Mouse (Mus musculus): ENCODE data around the gene Morn1. TPM values are rescaled to one million over a fixed set of nuclear protein-coding genes. Genes with fewer than 3 reads are reported as not detected.

The Morn1 gene
- polyA plus RNA-seq, 1 experiment from 2014 or later: 1.9 TPM

DNA sequence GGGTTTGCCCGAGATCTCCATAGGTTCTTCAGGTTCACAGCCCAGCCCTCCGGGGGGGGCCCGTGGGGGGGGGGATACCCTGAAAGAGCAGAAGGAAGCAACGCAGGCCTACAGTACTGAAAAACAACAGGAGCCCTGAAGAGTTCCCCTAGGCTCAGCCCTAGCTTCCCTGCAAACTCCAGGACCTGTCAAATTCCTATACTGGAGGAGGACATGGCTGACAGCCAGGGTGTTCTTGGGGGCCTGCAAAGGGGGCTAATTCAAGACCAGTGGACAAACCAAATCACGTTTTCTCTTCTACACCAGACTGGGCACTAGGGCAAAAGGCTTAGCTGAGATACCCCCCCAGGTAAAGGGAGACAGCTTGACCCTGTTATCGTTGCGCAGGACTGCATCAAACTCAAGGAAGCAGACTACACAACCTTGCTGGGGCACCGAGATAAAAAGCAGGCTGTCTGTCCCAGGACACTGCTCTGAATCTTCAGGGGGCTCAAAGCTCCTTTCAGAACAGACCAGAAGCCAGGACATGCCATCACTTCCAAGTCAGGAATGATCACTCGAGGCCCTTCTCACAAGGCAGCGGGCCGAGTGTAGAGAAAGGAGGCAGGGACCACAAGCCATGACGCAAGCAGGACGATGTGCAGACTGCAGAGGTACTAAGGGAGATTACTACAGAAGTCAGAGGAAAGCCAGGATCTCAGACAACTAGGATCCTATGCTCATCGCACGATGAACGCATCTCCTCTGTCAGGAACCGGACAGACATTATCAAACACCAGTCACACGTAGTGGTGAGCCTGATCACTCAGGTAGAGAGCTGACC, 98.1 kb downstream of the Morn1 start:
- H3K4me2 ChIP-seq: peak overlapping the region; percentile 52
- 25% methylated on average over 18 of the region's 18 CpGs for WGBS
- peak; percentile 70 for ATAC-seq (replicated peaks; ENCODE audit: insufficient number of reproducible peaks, insufficient read depth, low FRiP score, low read depth)
- H3K27me3 ChIP-seq: no peaks in the 10 kb centered on the region
- H3K27ac ChIP-seq: peak overlapping the region; percentile 87
- peak overlapping the region; percentile 40 for H3K9ac ChIP-seq
- peak overlapping the region; percentile 17 for H3K4me3 ChIP-seq
- peaks cover 80% of the 10 kb centered on the region for H3K4me1 ChIP-seq (replicated peaks)
- H3K9me3 ChIP-seq (replicated peaks): no peaks in the 10 kb centered on the region
- no peaks in the 10 kb centered on the region for H3K36me3 ChIP-seq

DNA sequence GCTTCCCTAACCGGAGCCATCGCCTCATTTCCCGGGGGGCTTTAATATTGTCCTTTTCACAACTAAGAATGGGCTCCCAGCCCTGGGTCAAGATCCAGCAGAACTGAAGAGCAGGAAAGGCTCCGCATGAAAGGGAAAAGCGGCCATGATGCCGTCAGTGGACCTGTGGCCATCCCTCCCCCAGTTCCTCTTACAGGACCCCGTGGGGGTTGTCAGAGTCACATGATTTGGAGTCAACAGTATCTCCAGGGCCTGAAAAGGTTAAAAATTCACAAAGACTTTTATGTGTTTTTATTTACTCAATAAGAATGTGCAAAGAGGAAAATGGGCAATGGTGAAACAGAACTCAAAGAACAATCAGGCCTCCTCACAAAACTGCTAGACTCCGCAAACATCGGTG, 99.5 kb downstream of the Morn1 start:
- Histone ChIP-seq H3K9ac (no peak overlapping the region), H3K4me2 (no peak overlapping the region), H3K4me3 (no peak overlapping the region), H3K27ac (0 out of 2 replicates have a peak overlapping the region, but pooled peaks have one; percentile 87), H3K27me3 (no peaks in the 10 kb centered on the region), H3K9me3 (replicated peaks) (no peaks in the 10 kb centered on the region), H3K36me3 (no peaks in the 10 kb centered on the region), H3K4me1 (replicated peaks) (peaks cover 86% of the 10 kb centered on the region)
- no peak for ATAC-seq (replicated peaks; ENCODE audit: insufficient number of reproducible peaks, insufficient read depth, low FRiP score, low read depth)
- WGBS: 86% methylated on average over 9 of the region's 9 CpGs

DNA sequence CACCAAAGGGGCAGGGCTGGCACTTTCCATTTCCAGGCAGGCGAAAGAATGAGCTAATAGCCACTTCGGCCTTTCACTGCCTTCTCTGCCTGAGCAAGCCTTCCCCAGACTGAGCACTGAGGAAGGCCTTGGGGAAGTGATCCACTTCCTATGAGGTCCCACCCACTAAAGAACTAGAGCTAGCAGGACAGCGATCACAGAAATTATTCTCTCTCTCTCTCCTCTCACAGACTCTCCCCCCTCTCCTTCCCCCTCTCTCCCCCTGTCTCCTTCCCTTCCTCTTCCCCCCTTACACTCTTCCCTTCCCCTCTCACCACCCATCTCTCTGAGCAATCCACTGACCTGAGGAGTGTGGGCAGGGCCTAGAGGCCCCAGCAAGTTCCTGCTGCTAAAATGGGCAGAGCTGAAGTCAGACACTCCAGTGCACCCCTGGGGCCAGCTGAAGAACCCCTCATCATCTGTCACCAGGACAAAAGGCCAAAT, 100.9 kb downstream of the Morn1 start:
- peak overlapping the region; percentile 25; the same call in 1 of the 2 replicates for H3K4me2 ChIP-seq
- H3K9me3 ChIP-seq (replicated peaks): no peaks in the 10 kb centered on the region
- peak overlapping the region; percentile 71 for H3K27ac ChIP-seq
- WGBS: 20% methylated on average over 3 of the region's 3 CpGs
- H3K36me3 ChIP-seq: no peaks in the 10 kb centered on the region
- H3K4me3 ChIP-seq: no peak overlapping the region
- 0 out of 2 replicates have a peak, but pooled peaks have one; percentile 14 for ATAC-seq (replicated peaks; ENCODE audit: insufficient number of reproducible peaks, insufficient read depth, low FRiP score, low read depth)
- no peaks in the 10 kb centered on the region for H3K27me3 ChIP-seq
- peak overlapping the region; percentile 30; the same call in 1 of the 2 replicates for H3K9ac ChIP-seq
- peaks cover 94% of the 10 kb centered on the region for H3K4me1 ChIP-seq (replicated peaks)

DNA sequence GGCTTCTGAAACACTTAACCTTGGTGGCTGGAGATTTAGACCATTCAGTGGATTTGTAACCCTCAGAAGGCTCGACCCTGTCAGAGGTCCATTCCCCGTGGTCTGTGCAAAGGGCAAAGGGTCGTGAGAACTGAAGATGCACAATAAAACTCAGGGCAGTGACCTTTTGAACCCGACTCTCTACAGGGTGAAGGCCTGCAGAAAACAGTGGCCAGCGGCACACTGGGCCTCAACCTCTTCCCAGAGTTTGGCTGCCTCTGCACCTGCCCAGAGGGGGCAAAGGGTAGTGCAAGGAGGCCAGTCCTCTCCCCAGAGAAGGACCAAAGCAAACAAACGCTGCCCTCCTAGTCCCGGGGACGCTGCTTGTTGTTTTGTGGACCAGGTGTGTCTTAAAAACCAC, 102.0 kb downstream of the Morn1 start:
- 31% methylated on average over 8 of the region's 8 CpGs for WGBS
- ATAC-seq (replicated peaks; ENCODE audit: insufficient number of reproducible peaks, insufficient read depth, low FRiP score, low read depth): no peak
- Histone ChIP-seq H3K4me3 (no peak overlapping the region), H3K27ac (peak overlapping the region; percentile 71), H3K27me3 (no peaks in the 10 kb centered on the region), H3K4me2 (no peak overlapping the region), H3K9ac (0 out of 2 replicates have a peak overlapping the region, but pooled peaks have one; percentile 3), H3K36me3 (no peaks in the 10 kb centered on the region), H3K4me1 (replicated peaks) (peaks cover 96% of the 10 kb centered on the region), H3K9me3 (replicated peaks) (no peaks in the 10 kb centered on the region)

DNA sequence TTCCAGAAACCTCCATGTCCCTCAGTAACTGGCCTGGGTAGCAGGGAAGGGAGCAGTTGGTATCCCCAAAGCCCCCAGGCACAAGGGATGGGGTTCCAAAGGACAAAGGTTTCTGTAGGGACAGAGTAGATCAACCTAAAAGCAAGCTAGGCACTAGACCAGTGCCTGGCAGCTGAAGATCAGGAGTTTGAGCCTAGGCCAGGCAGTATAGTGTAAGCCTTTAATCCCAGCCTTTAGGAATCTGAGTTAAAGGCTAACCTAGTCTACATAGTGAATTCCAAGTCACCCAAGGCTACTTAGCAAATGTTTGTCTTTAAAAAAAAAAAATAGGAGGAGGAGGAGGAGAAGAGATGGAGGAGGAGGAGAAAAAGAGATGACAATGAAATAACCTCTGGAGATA, 102.4 kb downstream of the Morn1 start:
- Histone ChIP-seq H3K4me2 (no peak overlapping the region), H3K27me3 (no peaks in the 10 kb centered on the region), H3K36me3 (no peaks in the 10 kb centered on the region), H3K27ac (no peak overlapping the region; the same call in 1 of the 2 replicates), H3K9me3 (replicated peaks) (no peaks in the 10 kb centered on the region), H3K9ac (0 out of 2 replicates have a peak overlapping the region, but pooled peaks have one; percentile 3), H3K4me3 (no peak overlapping the region), H3K4me1 (replicated peaks) (peaks cover 93% of the 10 kb centered on the region)
- no peak for ATAC-seq (replicated peaks; ENCODE audit: insufficient number of reproducible peaks, insufficient read depth, low FRiP score, low read depth)

DNA sequence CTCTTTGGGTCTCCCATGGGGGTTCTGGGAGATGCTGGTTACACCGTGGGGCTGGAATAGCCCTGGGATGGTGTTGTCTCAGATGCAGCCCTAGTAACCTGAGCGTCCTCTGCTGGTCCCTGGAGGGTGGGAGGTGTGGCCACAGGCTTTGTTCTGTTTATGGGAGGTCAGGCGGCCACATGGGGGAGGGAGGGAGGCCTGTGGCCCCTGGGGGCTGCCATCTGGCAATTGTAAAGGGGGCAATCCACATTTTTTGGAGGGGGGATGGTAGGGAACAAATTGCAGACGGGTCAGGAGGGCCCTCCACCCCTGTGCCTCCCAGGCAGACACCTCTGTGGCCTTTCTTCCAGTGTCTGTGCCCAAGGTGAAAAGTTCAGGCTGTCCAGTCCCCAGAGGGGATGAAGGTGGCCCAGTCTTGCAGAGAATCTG, 103.3 kb downstream of the Morn1 start:
- Histone ChIP-seq H3K9ac (0 out of 2 replicates have a peak overlapping the region, but pooled peaks have one; percentile 32), H3K4me1 (replicated peaks) (peaks cover 88% of the 10 kb centered on the region), H3K4me3 (no peak overlapping the region), H3K9me3 (replicated peaks) (no peaks in the 10 kb centered on the region), H3K36me3 (no peaks in the 10 kb centered on the region), H3K27ac (peak overlapping the region; percentile 52), H3K27me3 (no peaks in the 10 kb centered on the region), H3K4me2 (no peak overlapping the region; the same call in 1 of the 2 replicates)
- WGBS: 20% methylated on average over 4 of the region's 4 CpGs
- no peak; the same call in 1 of the 2 replicates for ATAC-seq (replicated peaks; ENCODE audit: insufficient number of reproducible peaks, insufficient read depth, low FRiP score, low read depth)

DNA sequence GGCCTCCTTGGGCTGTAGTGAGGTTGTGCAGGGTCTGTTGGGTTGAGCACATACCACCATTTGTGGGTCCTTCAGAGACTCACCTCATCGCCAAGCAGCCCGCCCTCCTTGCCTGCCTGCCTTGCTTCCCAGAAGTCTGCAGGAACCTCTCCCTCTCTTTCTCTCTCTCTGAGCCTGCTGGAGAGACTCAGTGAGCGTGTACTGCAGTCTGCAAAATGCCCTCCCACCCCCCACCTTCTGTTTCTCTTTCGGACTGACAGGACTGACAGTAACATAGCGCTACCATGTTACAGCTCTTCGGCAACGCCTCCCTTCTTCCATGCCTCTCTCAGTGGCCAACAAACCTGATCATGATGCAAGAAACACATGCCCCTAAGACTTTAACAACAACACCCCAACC, 103.9 kb downstream of the Morn1 start:
- no peak overlapping the region for H3K4me3 ChIP-seq
- 36% methylated on average over 7 of the region's 7 CpGs for WGBS
- no peaks in the 10 kb centered on the region for H3K36me3 ChIP-seq
- no peaks in the 10 kb centered on the region for H3K9me3 ChIP-seq (replicated peaks)
- ATAC-seq (replicated peaks; ENCODE audit: insufficient number of reproducible peaks, insufficient read depth, low FRiP score, low read depth): no peak
- no peaks in the 10 kb centered on the region for H3K27me3 ChIP-seq
- peaks cover 88% of the 10 kb centered on the region for H3K4me1 ChIP-seq (replicated peaks)
- no peak overlapping the region; the same call in 1 of the 2 replicates for H3K4me2 ChIP-seq
- H3K27ac ChIP-seq: peak overlapping the region; percentile 52
- H3K9ac ChIP-seq: no peak overlapping the region

Other genes starting within 250 kb of the Morn1 start
- gene Ttc34, start 249.1 kb upstream of the Morn1 start, polyA plus RNA-seq (2015; fragmentation: Nextera tagmentation; extraction: Ambion mirVana): 0.06 and 0.14 TPM in 2 replicates
- gene Mmel1, start 217.0 kb upstream of the Morn1 start, polyA plus RNA-seq (2015; fragmentation: Nextera tagmentation; extraction: Ambion mirVana): 0.58 and 0.60 TPM in 2 replicates
- 46.7 and 53.6 TPM in 2 replicates for gene Fam213b, start 187.4 kb upstream of the Morn1 start, polyA plus RNA-seq (2015; fragmentation: Nextera tagmentation; extraction: Ambion mirVana)
- gene Tnfrsf14, start 158.0 kb upstream of the Morn1 start, polyA plus RNA-seq (2015; fragmentation: Nextera tagmentation; extraction: Ambion mirVana): 0.57 and 1.2 TPM in 2 replicates
- gene Hes5, start 125.7 kb upstream of the Morn1 start, polyA plus RNA-seq (2015; fragmentation: Nextera tagmentation; extraction: Ambion mirVana): 0.49 and 0.77 TPM in 2 replicates
- gene Pank4, start 122.5 kb upstream of the Morn1 start, polyA plus RNA-seq (2015; fragmentation: Nextera tagmentation; extraction: Ambion mirVana): 36.6 and 44.5 TPM in 2 replicates
- 0.43 and 2.4 TPM in 2 replicates for gene Plch2, start 29.8 kb upstream of the Morn1 start, polyA plus RNA-seq (2015; fragmentation: Nextera tagmentation; extraction: Ambion mirVana)
- 16.3 and 18.6 TPM in 2 replicates for gene Pex10, start 19.6 kb upstream of the Morn1 start, polyA plus RNA-seq (2015; fragmentation: Nextera tagmentation; extraction: Ambion mirVana)
- 117 and 120 TPM in 2 replicates for gene Rer1, start 195 bp upstream of the Morn1 start, polyA plus RNA-seq (2015; fragmentation: Nextera tagmentation; extraction: Ambion mirVana)
- 11.0 and 13.6 TPM in 2 replicates for gene Ski, start 136.0 kb downstream of the Morn1 start, polyA plus RNA-seq (2015; fragmentation: Nextera tagmentation; extraction: Ambion mirVana)
- 64.7 and 67.7 TPM in 2 replicates for gene Faap20, start 163.2 kb downstream of the Morn1 start, polyA plus RNA-seq (2015; fragmentation: Nextera tagmentation; extraction: Ambion mirVana)